Mouse (Mus musculus): ENCODE data around the gene Synm. TPM values are rescaled to one million over a fixed set of nuclear protein-coding genes. Genes with fewer than 3 reads are reported as not detected.

Gene Synm
- polyA plus RNA-seq, 1 experiment from 2014 or later, result 2.6 TPM

DNA sequence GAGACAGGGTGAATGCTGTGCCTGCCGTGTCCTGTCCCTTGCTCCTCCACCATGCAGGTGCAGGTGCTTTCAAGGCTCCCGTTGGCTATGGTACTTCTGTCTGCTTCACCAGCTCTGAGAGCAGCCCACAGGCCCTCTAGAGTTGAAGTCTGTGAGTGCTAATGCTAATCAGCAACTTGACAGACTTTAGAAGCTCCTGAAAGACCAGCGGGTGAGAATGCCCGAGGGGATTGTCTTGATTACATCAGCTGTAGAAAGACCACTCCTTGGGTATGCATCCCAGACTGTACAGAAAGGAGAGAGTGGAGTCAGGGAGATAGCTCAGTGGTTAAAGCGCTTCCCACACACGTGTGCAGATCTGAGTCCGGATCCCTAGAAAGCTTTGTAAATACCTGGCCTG lies 31.7 kb upstream of the Synm start:
- no peaks in the 10 kb centered on the region for H3K4me1 ChIP-seq (ENCODE audit: control insufficient read depth, insufficient read depth, low read length)
- no peak overlapping the region for H3K4me3 ChIP-seq (ENCODE audit: low read depth, low read length)
- H3K27ac ChIP-seq (ENCODE audit: low read length), result no peak overlapping the region
- WGBS, result 59% methylated on average over 7 of the region's 7 CpGs
- no peak overlapping the region for H3K4me2 ChIP-seq (replicated peaks; ENCODE audit: low read depth, low read length)
- ATAC-seq (ENCODE audit: insufficient number of reproducible peaks, insufficient read depth, low FRiP score, low read depth), result no peak
- no peaks in the 10 kb centered on the region for H3K9me3 ChIP-seq (ENCODE audit: control insufficient read depth, low read depth, low read length)
- H3K9ac ChIP-seq (replicated peaks; ENCODE audit: low read depth, low read length), result no peak overlapping the region
- H3K27me3 ChIP-seq (ENCODE audit: control insufficient read depth, insufficient read depth, low read length), result no peaks in the 10 kb centered on the region
- H3K36me3 ChIP-seq (ENCODE audit: control insufficient read depth, insufficient read depth, low read length), result no peaks in the 10 kb centered on the region

DNA sequence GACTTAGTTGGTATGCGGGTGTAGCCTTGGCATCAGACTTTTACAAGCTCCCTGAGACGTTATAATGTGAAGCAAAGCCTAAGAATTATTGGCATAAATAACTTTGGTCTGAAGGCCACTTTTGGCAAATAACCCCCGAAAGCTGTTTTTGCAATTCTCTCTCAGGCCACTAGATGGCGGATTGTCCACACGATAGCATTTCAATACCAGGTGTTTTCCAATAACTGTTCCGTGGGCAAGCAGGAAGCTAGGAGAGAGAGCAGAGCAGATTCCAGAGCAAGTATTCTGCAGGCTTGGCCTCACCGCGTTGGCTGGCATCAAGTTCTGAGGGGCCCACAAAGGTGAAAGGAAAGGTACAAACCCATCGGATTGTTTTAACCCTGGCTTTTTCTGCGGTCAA lies 29.2 kb upstream of the Synm start:
- H3K27me3 ChIP-seq (ENCODE audit: control insufficient read depth, insufficient read depth, low read length), result no peaks in the 10 kb centered on the region
- WGBS, result 9% methylated on average over 10 of the region's 10 CpGs
- ATAC-seq (ENCODE audit: insufficient number of reproducible peaks, insufficient read depth, low FRiP score, low read depth), result peak; percentile 79
- no peak overlapping the region for H3K4me2 ChIP-seq (replicated peaks; ENCODE audit: low read depth, low read length)
- no peak overlapping the region for H3K4me3 ChIP-seq (ENCODE audit: low read depth, low read length)
- no peak overlapping the region for H3K9ac ChIP-seq (replicated peaks; ENCODE audit: low read depth, low read length)
- no peaks in the 10 kb centered on the region for H3K4me1 ChIP-seq (ENCODE audit: control insufficient read depth, insufficient read depth, low read length)
- no peaks in the 10 kb centered on the region for H3K9me3 ChIP-seq (ENCODE audit: control insufficient read depth, low read depth, low read length)
- no peaks in the 10 kb centered on the region for H3K36me3 ChIP-seq (ENCODE audit: control insufficient read depth, insufficient read depth, low read length)
- no peak overlapping the region for H3K27ac ChIP-seq (ENCODE audit: low read length)

DNA sequence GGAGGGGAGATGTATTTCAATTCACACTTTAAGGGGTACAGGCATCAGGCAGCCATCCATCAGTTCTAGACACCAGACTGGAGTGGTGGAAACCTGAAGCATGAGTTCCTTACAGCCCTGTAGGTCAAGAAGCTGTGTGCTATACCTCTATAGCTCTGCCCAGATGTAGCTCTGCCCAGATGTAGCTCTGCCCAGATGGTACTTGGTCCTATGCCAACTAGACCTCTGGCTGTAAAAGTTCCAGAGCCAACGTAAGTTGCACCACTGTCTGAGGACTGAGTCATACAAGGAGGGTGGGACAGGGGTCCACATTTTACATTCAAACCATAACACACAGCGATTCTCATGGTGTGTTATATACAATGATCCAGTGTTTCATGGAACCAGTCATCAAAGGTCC lies 28.3 kb upstream of the Synm start:
- no peak overlapping the region for H3K27ac ChIP-seq (ENCODE audit: low read length)
- no peaks in the 10 kb centered on the region for H3K9me3 ChIP-seq (ENCODE audit: control insufficient read depth, low read depth, low read length)
- H3K9ac ChIP-seq (replicated peaks; ENCODE audit: low read depth, low read length), result no peak overlapping the region
- no peak for ATAC-seq (ENCODE audit: insufficient number of reproducible peaks, insufficient read depth, low FRiP score, low read depth)
- no peaks in the 10 kb centered on the region for H3K4me1 ChIP-seq (ENCODE audit: control insufficient read depth, insufficient read depth, low read length)
- WGBS, result 66% methylated on average over 2 of the region's 2 CpGs
- no peak overlapping the region for H3K4me2 ChIP-seq (replicated peaks; ENCODE audit: low read depth, low read length)
- H3K4me3 ChIP-seq (ENCODE audit: low read depth, low read length), result no peak overlapping the region
- H3K36me3 ChIP-seq (ENCODE audit: control insufficient read depth, insufficient read depth, low read length), result no peaks in the 10 kb centered on the region
- H3K27me3 ChIP-seq (ENCODE audit: control insufficient read depth, insufficient read depth, low read length), result no peaks in the 10 kb centered on the region

DNA sequence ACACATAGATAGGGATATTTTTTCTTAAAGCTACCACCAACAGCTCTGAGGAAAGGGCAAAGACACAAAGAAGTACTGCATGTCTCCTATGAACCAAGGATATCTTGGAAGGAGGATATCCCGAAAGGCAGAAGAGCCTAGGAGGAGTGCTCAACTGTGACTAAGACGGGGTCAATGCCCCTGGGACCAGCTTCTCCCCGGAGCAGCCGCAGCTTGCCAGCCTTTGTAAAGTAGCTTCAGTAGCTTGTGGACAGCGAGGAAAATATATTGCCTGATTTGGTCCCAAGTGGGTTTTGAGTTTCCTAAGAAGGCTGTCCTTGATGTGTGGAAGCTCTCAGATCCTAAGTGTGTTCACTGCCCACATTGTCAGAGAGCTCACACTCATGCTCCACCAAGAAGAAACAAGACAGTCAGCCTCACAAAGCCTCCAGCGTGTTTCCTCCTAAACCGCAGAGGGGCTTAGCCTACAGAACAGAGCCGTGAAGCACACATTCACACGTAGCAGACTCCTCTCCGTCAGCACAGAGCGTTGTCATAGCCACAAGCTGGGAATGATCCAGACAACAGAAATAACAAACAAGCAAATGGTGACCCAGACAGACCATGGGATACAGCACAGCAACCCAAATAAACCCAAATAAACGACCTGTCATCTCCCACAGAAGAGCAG lies 17.2 kb upstream of the Synm start:
- no peak overlapping the region for H3K4me2 ChIP-seq (replicated peaks; ENCODE audit: low read depth, low read length)
- ATAC-seq (ENCODE audit: insufficient number of reproducible peaks, insufficient read depth, low FRiP score, low read depth), result no peak
- no peak overlapping the region for H3K27ac ChIP-seq (ENCODE audit: low read length)
- H3K4me1 ChIP-seq (ENCODE audit: control insufficient read depth, insufficient read depth, low read length), result no peaks in the 10 kb centered on the region
- no peaks in the 10 kb centered on the region for H3K36me3 ChIP-seq (ENCODE audit: control insufficient read depth, insufficient read depth, low read length)
- H3K27me3 ChIP-seq (ENCODE audit: control insufficient read depth, insufficient read depth, low read length), result no peaks in the 10 kb centered on the region
- H3K9me3 ChIP-seq (ENCODE audit: control insufficient read depth, low read depth, low read length), result no peaks in the 10 kb centered on the region
- WGBS, result 53% methylated on average over 12 of the region's 12 CpGs
- H3K4me3 ChIP-seq (ENCODE audit: low read depth, low read length), result no peak overlapping the region
- H3K9ac ChIP-seq (replicated peaks; ENCODE audit: low read depth, low read length), result no peak overlapping the region

DNA sequence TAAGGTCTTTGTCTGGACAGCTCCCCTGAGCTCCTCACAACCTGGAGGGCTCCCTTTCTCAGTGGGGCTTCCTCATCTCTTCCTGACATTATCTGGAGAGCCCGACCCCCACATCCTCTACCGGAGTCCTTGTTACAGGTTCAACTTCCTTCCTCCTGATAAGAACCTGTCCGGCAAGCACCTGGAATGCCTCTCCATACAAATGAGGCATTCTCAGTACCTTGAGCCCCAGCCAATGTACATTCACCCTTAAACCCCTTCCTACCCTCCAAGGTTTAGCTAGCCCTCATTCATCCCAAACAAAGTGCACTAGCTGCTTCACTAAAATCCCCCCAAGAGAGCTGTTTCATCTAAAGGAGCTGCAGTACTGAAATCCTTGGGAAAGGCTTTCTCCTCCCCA lies 16.1 kb upstream of the Synm start:
- ATAC-seq (ENCODE audit: insufficient number of reproducible peaks, insufficient read depth, low FRiP score, low read depth), result no peak

DNA sequence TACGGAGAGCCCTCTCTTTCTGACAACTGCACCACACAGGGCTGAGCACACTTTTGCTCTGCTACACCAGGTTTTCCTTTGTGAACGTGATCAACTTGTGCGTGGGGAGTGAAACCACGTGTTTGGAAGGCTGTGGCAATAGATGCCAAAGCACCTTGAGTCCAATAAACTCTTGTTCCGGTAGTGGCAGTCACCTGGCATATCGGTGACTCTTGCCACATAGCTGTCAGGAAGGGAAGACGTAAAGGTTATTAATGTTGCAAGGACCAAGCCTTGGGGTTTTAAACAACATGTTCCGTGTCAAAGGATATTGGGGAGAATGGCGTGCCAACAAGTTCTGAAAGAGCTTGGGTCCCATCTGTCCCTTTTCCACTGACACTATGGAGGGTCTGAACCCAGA lies 12.7 kb upstream of the Synm start:
- H3K9ac ChIP-seq (replicated peaks; ENCODE audit: low read depth, low read length), result no peak overlapping the region
- 87% methylated on average over 9 of the region's 9 CpGs for WGBS
- H3K9me3 ChIP-seq (ENCODE audit: control insufficient read depth, low read depth, low read length), result no peaks in the 10 kb centered on the region
- H3K27ac ChIP-seq (ENCODE audit: low read length), result no peak overlapping the region
- H3K27me3 ChIP-seq (ENCODE audit: control insufficient read depth, insufficient read depth, low read length), result no peaks in the 10 kb centered on the region
- H3K4me3 ChIP-seq (ENCODE audit: low read depth, low read length), result no peak overlapping the region
- H3K36me3 ChIP-seq (ENCODE audit: control insufficient read depth, insufficient read depth, low read length), result no peaks in the 10 kb centered on the region
- no peaks in the 10 kb centered on the region for H3K4me1 ChIP-seq (ENCODE audit: control insufficient read depth, insufficient read depth, low read length)
- no peak for ATAC-seq (ENCODE audit: insufficient number of reproducible peaks, insufficient read depth, low FRiP score, low read depth)
- no peak overlapping the region for H3K4me2 ChIP-seq (replicated peaks; ENCODE audit: low read depth, low read length)

More for the DNA sequence above, 16.1 kb upstream of the Synm start:
- Histone ChIP-seq H3K9ac (replicated peaks; ENCODE audit: low read depth, low read length) (no peak overlapping the region), H3K4me2 (replicated peaks; ENCODE audit: low read depth, low read length) (no peak overlapping the region), H3K4me1 (ENCODE audit: control insufficient read depth, insufficient read depth, low read length) (no peaks in the 10 kb centered on the region), H3K27me3 (ENCODE audit: control insufficient read depth, insufficient read depth, low read length) (no peaks in the 10 kb centered on the region), H3K36me3 (ENCODE audit: control insufficient read depth, insufficient read depth, low read length) (no peaks in the 10 kb centered on the region), H3K27ac (ENCODE audit: low read length) (no peak overlapping the region), H3K4me3 (ENCODE audit: low read depth, low read length) (no peak overlapping the region), H3K9me3 (ENCODE audit: control insufficient read depth, low read depth, low read length) (no peaks in the 10 kb centered on the region)
- WGBS, result 43% methylated on average over 3 of the region's 3 CpGs

DNA sequence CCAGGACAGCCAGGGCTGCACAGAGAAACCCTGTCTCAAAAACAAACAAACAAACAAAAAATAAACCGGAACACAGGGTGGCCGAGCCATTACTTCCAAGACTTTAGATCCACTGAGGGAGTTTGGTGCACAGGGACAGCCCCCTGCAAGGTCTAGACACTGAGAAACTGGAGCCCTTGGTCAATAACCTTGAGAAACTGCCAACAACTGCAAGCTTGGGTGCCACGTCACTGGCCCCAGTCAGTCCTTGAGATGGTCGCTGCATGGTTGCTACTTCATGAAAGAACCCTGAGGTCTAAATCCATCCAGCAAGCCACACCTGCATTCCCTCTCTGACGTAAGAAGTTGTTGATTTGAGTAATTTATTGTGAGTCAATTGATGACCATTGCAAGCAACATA lies 9.9 kb upstream of the Synm start:
- no peak overlapping the region for H3K27ac ChIP-seq (ENCODE audit: low read length)
- H3K9me3 ChIP-seq (ENCODE audit: control insufficient read depth, low read depth, low read length), result no peaks in the 10 kb centered on the region
- no peak overlapping the region for H3K9ac ChIP-seq (replicated peaks; ENCODE audit: low read depth, low read length)
- H3K4me3 ChIP-seq (ENCODE audit: low read depth, low read length), result no peak overlapping the region
- H3K4me1 ChIP-seq (ENCODE audit: control insufficient read depth, insufficient read depth, low read length), result no peaks in the 10 kb centered on the region
- 86% methylated on average over 5 of the region's 5 CpGs for WGBS
- no peak overlapping the region for H3K4me2 ChIP-seq (replicated peaks; ENCODE audit: low read depth, low read length)
- H3K36me3 ChIP-seq (ENCODE audit: control insufficient read depth, insufficient read depth, low read length), result no peaks in the 10 kb centered on the region
- H3K27me3 ChIP-seq (ENCODE audit: control insufficient read depth, insufficient read depth, low read length), result no peaks in the 10 kb centered on the region
- ATAC-seq (ENCODE audit: insufficient number of reproducible peaks, insufficient read depth, low FRiP score, low read depth), result no peak

DNA sequence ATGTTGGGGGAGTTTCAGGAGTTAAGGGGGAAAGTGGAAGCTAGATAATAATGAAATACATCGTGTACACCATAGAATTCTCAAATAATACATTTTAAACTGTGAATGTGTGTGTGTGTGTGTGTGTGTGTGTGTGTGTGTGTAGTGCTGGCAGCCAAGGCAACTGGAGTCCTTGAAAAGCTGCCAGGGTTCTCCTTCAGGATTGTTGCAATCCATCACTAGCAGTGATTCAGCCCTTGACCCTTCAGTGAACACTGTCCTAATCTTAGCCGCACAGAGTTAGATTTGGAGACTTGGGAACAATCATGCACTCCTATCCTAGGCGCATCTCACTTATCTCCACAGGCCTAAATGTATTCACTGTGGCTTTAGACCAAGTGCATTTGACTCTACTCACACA lies 8.6 kb upstream of the Synm start:
- Histone ChIP-seq H3K36me3 (ENCODE audit: control insufficient read depth, insufficient read depth, low read length) (no peaks in the 10 kb centered on the region), H3K4me2 (replicated peaks; ENCODE audit: low read depth, low read length) (no peak overlapping the region)
- WGBS, result 73% methylated on average over 3 of the region's 3 CpGs

DNA sequence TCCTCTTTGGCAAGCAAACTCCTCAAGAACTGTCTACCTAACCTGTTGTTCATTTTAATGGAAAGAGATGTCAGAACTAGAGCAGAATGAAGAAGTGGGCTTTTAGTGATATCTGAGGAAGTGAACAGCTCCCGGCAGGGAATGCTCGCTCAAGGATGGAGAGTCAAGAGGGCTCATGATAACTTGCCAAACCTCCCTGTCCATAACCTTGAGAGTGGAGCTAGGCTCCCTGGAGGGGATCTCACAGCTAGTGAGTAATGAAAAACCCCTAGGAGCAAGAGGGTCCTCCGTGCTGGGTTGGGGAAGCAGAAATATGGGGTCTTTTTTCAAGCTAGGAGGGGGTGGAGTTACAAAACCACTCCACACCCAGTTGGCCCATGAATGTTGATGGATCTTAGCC lies 4.1 kb upstream of the Synm start:
- Histone ChIP-seq H3K27ac (ENCODE audit: low read length) (no peak overlapping the region), H3K9me3 (ENCODE audit: control insufficient read depth, low read depth, low read length) (no peaks in the 10 kb centered on the region), H3K4me3 (ENCODE audit: low read depth, low read length) (no peak overlapping the region), H3K4me2 (replicated peaks; ENCODE audit: low read depth, low read length) (no peak overlapping the region), H3K9ac (replicated peaks; ENCODE audit: low read depth, low read length) (no peak overlapping the region), H3K4me1 (ENCODE audit: control insufficient read depth, insufficient read depth, low read length) (peaks cover 1% of the 10 kb centered on the region; the same call in 1 of the 2 replicates), H3K27me3 (ENCODE audit: control insufficient read depth, insufficient read depth, low read length) (0 out of 2 replicates have a peak, but pooled peaks cover 3% of the 10 kb centered on the region), H3K36me3 (ENCODE audit: control insufficient read depth, insufficient read depth, low read length) (no peaks in the 10 kb centered on the region)
- no peak for ATAC-seq (ENCODE audit: insufficient number of reproducible peaks, insufficient read depth, low FRiP score, low read depth)
- 65% methylated on average over 3 of the region's 3 CpGs for WGBS

More for the DNA sequence above, 8.6 kb upstream of the Synm start:
- Histone ChIP-seq H3K9ac (replicated peaks; ENCODE audit: low read depth, low read length) (no peak overlapping the region), H3K27ac (ENCODE audit: low read length) (no peak overlapping the region), H3K4me1 (ENCODE audit: control insufficient read depth, insufficient read depth, low read length) (no peaks in the 10 kb centered on the region), H3K4me3 (ENCODE audit: low read depth, low read length) (no peak overlapping the region), H3K9me3 (ENCODE audit: control insufficient read depth, low read depth, low read length) (no peaks in the 10 kb centered on the region), H3K27me3 (ENCODE audit: control insufficient read depth, insufficient read depth, low read length) (no peaks in the 10 kb centered on the region)
- ATAC-seq (ENCODE audit: insufficient number of reproducible peaks, insufficient read depth, low FRiP score, low read depth), result no peak
